Mouse (Mus musculus): Measurements from ENCODE around the gene Ugt1a10. TPM values are rescaled to one million over a fixed set of nuclear protein-coding genes. Genes with fewer than 3 reads are reported as not detected.

Ugt1a10 gene
- total RNA-seq, 2 experiments from 2014 or later, result not detected

- no peak for ATAC-seq (replicated peaks; ENCODE audit: low FRiP score, poor library complexity, severe bottlenecking)
Observed at GRCm38 (mm10) chr1:88226670-88227379, 171.6 kb downstream of the Ugt1a10 start, which contains the start of gene Mroh2a. Gene Mroh2a (plus strand): TSS chr1:88226986.

- ATAC-seq (replicated peaks; ENCODE audit: low FRiP score, poor library complexity, severe bottlenecking), result 0 out of 2 replicates have a peak, but pooled peaks have one; percentile 18
Observed at GRCm38 (mm10) chr1:88227482-88227881, 172.3 kb downstream of the Ugt1a10 start.

GRCm38 (mm10) chr1:88228121-88228520, 172.9 kb downstream of the Ugt1a10 start:
- ATAC-seq (replicated peaks; ENCODE audit: low FRiP score, poor library complexity, severe bottlenecking), result no peak

DNA sequence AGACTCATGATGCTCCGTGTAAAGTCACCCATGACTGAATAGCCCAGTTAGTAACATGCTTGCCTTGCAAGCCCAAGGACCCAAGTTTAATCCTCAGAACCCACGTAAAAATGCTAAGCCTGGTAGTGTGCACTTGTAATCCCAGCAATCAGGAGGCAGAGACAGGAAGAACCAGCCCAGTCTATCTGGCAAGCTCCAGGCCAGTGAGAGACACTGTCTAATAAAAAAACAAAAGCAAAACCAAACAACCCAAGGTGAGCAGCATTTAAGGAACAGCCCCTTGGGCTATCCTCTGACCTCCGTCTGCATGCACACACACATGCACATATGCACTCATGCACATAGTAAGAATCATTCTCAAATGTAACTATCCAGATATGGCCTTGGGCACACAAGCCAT, 174.4 kb downstream of the Ugt1a10 start:
- no peak for ATAC-seq (replicated peaks; ENCODE audit: low FRiP score, poor library complexity, severe bottlenecking)

- no peak for ATAC-seq (replicated peaks; ENCODE audit: low FRiP score, poor library complexity, severe bottlenecking)
Observed at GRCm38 (mm10) chr1:88229986-88230385, 174.8 kb downstream of the Ugt1a10 start.

DNA sequence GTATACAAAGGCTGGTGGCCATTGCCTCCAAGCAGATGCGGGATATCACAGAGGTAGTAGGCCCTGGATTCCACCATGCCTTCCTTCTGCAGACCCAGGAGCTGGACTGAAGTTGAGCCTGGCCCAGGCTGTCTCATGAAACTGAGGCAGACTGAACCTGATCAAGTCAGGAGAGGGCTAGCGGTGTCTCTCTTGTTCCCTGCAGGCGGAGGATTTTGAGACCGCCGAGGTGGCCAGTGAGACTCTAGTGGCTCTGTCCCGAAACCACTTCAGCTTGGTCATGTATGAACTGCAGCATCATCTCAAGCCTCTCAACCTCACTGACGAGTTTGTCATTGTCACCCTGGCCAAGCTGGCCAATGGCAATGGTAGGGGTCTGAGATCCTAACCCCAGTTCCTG, 175.2 kb downstream of the Ugt1a10 start:
- ATAC-seq (replicated peaks; ENCODE audit: low FRiP score, poor library complexity, severe bottlenecking), result no peak

DNA sequence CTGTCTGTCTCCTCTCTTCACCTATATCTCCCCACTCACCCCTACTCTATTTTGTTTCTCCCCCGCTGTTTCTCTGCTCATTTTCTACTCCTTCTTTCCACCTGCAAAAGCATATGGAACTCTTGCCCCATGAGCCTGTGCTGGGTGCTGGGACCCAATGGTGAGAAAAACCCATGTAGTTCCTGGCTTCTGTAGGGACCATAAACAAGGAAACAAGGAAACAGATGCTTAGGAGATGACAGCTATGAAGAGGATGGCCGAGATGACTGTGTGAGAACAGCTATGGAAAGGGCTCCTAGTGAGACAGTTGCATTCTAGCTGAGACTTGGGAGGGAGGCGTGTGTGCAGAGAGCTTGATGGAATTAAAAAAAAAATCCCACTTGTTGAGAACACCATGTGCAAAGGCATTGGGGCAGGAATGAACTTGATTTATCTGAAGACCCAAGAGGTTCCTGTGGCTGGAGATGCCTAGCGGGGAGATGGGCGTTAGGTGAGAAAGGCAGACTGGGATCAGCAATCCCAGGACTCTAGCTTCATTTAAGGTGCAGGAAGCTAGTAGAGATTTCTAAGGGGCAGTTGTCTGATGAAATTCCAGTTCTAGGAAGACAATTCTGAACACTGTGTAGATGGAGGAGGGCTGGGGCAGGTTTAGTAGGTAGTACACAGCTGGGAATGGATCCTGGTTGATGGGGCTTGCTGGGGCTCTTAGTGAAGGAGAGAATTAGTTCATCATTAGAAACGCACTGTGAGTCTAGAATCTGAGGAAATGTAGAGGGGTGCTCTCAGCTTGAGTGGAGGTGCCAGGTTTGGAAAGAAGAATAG, 176.0 kb downstream of the Ugt1a10 start:
- no peak for ATAC-seq (replicated peaks; ENCODE audit: low FRiP score, poor library complexity, severe bottlenecking)

GRCm38 (mm10) chr1:88231803-88232499, 176.8 kb downstream of the Ugt1a10 start:
- no peak for ATAC-seq (replicated peaks; ENCODE audit: low FRiP score, poor library complexity, severe bottlenecking)

GRCm38 (mm10) chr1:88232664-88233380, 177.6 kb downstream of the Ugt1a10 start:
- ATAC-seq (replicated peaks; ENCODE audit: low FRiP score, poor library complexity, severe bottlenecking), result no peak

GRCm38 (mm10) chr1:88233421-88234247, 178.4 kb downstream of the Ugt1a10 start:
- no peak for ATAC-seq (replicated peaks; ENCODE audit: low FRiP score, poor library complexity, severe bottlenecking)

- no peak for ATAC-seq (replicated peaks; ENCODE audit: low FRiP score, poor library complexity, severe bottlenecking)
Observed at GRCm38 (mm10) chr1:88234248-88234610, 179.0 kb downstream of the Ugt1a10 start.

- no peak for ATAC-seq (replicated peaks; ENCODE audit: low FRiP score, poor library complexity, severe bottlenecking)
Observed at GRCm38 (mm10) chr1:88234646-88235045, 179.5 kb downstream of the Ugt1a10 start.

DNA sequence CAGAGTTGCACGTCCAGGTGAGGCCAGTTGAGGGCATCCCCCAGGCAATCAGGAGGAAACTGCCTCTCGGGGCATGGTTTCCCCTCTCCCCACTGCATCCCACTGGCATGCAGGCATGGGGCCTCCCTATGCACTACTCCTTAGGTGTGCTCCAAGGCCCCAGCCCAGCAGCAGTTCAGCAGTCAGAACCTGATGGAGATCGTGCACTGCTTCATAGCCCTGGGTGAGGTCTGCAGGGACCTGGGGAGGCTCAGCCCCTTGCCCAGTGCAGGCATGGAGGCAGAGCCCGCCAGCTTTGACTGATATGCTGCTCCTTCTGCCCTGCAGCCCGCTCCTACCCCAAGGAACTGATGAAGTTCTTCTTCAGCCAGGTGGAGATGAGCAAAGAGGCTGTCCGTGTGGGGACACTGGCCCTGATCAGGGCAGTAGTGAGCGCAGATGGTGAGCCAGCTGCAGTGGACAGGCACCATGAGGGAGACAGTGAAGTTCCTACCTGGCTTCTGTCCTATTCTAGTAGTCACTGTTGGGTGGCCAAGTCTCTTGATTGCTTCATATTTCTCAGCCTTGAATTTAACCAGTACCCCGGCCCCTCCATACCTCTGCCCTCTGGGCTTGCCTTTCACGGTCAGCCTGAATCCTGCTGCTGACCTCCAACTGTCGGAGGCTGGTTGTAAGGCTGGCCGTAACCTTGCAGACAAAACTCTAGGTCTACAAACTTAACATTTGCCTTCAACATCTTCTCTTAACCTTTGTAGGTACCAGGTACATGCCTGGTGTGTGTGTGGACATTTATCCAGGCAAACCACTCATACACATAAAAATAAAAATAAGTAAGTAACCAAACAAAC, 180.1 kb downstream of the Ugt1a10 start:
- no peak; the same call in 1 of the 2 replicates for ATAC-seq (replicated peaks; ENCODE audit: low FRiP score, poor library complexity, severe bottlenecking)

DNA sequence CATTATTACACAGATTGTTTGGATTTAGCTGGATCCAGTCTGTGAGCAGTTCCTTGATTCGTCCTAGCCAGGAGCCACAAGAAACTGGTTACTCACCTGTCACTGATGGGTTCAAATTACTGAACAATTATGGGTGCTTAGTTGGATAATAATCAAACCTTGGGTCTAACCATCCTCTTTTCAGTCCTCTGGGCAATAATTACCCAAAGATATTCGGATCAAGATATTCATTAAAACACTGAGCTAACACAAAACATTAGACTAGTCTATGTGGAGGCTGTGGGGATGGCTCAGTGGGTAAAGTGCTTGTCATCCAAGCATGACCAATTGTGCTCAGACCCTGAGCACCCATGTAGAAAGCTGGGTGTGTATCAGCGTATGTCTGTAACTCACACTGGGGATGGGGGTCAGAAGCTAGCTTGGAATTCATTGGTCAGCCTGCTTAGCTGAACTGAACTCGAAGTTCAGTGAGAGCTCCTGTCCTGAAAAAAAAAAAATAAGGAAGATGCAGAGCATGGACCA, 180.8 kb downstream of the Ugt1a10 start:
- ATAC-seq (replicated peaks; ENCODE audit: low FRiP score, poor library complexity, severe bottlenecking), result no peak

- no peak for ATAC-seq (replicated peaks; ENCODE audit: low FRiP score, poor library complexity, severe bottlenecking)
Observed at GRCm38 (mm10) chr1:88237311-88237710, 182.1 kb downstream of the Ugt1a10 start.

- no peak for ATAC-seq (replicated peaks; ENCODE audit: low FRiP score, poor library complexity, severe bottlenecking)
Observed at GRCm38 (mm10) chr1:88238771-88239170, 183.6 kb downstream of the Ugt1a10 start.

DNA sequence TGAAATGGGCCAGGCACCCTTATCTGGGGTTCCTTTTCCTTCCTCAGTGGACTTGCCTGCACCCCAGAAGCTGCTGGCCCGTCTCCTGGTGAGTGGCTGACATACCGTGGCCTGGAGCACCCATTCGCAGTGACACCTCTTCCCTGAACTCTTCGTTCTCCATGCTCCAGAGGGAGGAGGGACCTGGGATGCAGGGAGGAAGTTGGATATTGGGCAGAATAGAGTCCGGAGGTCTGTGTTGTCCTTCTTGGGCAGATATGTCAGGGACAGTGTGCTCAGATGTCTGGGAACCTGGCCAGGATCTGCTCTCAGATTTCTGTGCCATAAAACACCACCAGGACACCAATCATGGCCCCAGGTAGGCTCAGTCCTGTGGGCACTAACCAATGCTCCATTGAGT, 184.9 kb downstream of the Ugt1a10 start:
- no peak for ATAC-seq (replicated peaks; ENCODE audit: low FRiP score, poor library complexity, severe bottlenecking)

GRCm38 (mm10) chr1:88240579-88240978, 185.4 kb downstream of the Ugt1a10 start:
- no peak for ATAC-seq (replicated peaks; ENCODE audit: low FRiP score, poor library complexity, severe bottlenecking)

Data from erythroid progenitor cell, adult 5-6 weeks (primary cell).